Mouse (Mus musculus) kidney, postnatal 0 days (tissue): Measurements from ENCODE around the gene Mroh3. TPM values are rescaled to one million over a fixed set of nuclear protein-coding genes. Genes with fewer than 3 reads are reported as not detected.

Experiments used
- ATAC-seq: fragments of 200-750 bp; cut with Nextera tagmentation; replicated peaks from 2 replicates; pipeline ENCODE4 v1.8.0; 2017; ENCODE audit warnings: low read depth, moderate number of reproducible peaks, moderate TSS enrichment, moderate library complexity; ENCODE audit not compliant: low FRiP score
- DNase-seq: peaks from one replicate; pipeline ENCODE4 v3.0.0-alpha.2; 2016; ENCODE audit warnings: low spot score
- H3K27ac ChIP-seq: fragments of 300-500 bp; sonication (generic); 2 replicates; pipeline ENCODE4 v1.5.1; 2014; ENCODE audit warnings: mild to moderate bottlenecking
- H3K27me3 ChIP-seq: fragments of 300-500 bp; sonication (generic); 2 replicates; pipeline ENCODE4 v1.6.1; 2014; ENCODE audit warnings: low read length, mixed read lengths; ENCODE audit not compliant: insufficient read depth
- H3K36me3 ChIP-seq: fragments of 300-500 bp; sonication (generic); 2 replicates; pipeline ENCODE4 v1.6.1; 2014; ENCODE audit warnings: low read length, mixed read lengths; ENCODE audit not compliant: insufficient read depth
- H3K4me1 ChIP-seq: fragments of 300-500 bp; sonication (generic); replicated peaks from 2 replicates; pipeline ENCODE4 v1.6.1; 2014; ENCODE audit warnings: antibody characterized with exemption, low read length, mixed read lengths; ENCODE audit not compliant: insufficient read depth
- H3K4me2 ChIP-seq: fragments of 300-500 bp; sonication (generic); 2 replicates; pipeline ENCODE4 v1.6.1; 2014; ENCODE audit warnings: mild to moderate bottlenecking, low read length, moderate library complexity, mixed read lengths
- H3K4me3 ChIP-seq: fragments of 300-500 bp; sonication (generic); replicated peaks from 2 replicates; pipeline ENCODE4 v1.5.1; 2014; ENCODE audit warnings: low read depth, low read length
- H3K9ac ChIP-seq: fragments of 300-500 bp; sonication (generic); 2 replicates; pipeline ENCODE4 v1.6.1; 2014; ENCODE audit warnings: low read depth, low read length
- H3K9me3 ChIP-seq: fragments of 300-500 bp; sonication (generic); replicated peaks from 2 replicates; pipeline ENCODE4 v1.6.1; 2016; ENCODE audit warnings: low read length, inconsistent platforms, mixed read lengths
- CTCF ChIP-seq: IDR thresholded peaks from 2 replicates; pipeline ENCODE4 v1.5.1; 2016; ENCODE audit warnings: antibody characterized with exemption, low read depth, mild to moderate bottlenecking, moderate library complexity
- WGBS: fragments of 180-500 bp; shearing (Covaris S2); extraction: QIAGEN DNeasy Blood & Tissue Kit; methylation state at CpG from one replicate; pipeline ENCODE4 v1.1.7; 2014; 5-methylcytosine and 5-hydroxymethylcytosine counted together
- polyA plus RNA-seq: library from polyadenylated mRNA; unstranded; fragments of >200 nt; fragmentation: Nextera tagmentation; extraction: Ambion mirVana; gene quantifications from 2 replicates; pipeline ENCODE4 v1.2.1, GENCODE M21; 2015

Mroh3 gene
- polyA plus RNA-seq, 1 experiment from 2014 or later, result not detected

- 0 out of 2 replicates have a peak, but pooled peaks cover 4% of the 10 kb centered on the region for H3K4me1 ChIP-seq
- H3K27ac ChIP-seq, result no peak overlapping the region
- WGBS, result 36% methylated on average over 6 of the region's 6 CpGs
- DNase-seq, result no peak
- H3K4me3 ChIP-seq, result no peak overlapping the region
- no peak overlapping the region for H3K4me2 ChIP-seq
- H3K9ac ChIP-seq, result no peak overlapping the region
- H3K27me3 ChIP-seq, result peaks cover 33% of the 10 kb centered on the region
- TF ChIP-seq CTCF, result no peak
- H3K36me3 ChIP-seq, result no peaks in the 10 kb centered on the region
- H3K9me3 ChIP-seq, result no peaks in the 10 kb centered on the region
- no peak for ATAC-seq
Observed at GRCm38 (mm10) chr1:136255174-136255573, 42.5 kb upstream of the Mroh3 start.

GRCm38 (mm10) chr1:136254503-136255065, 42.0 kb upstream of the Mroh3 start:
- H3K27ac ChIP-seq, result no peak overlapping the region
- TF ChIP-seq CTCF, result no peak
- DNase-seq (no peak), ATAC-seq (no peak)
- no peak overlapping the region for H3K9ac ChIP-seq
- no peak overlapping the region for H3K4me3 ChIP-seq
- peaks cover 27% of the 10 kb centered on the region for H3K27me3 ChIP-seq
- H3K36me3 ChIP-seq, result no peaks in the 10 kb centered on the region
- H3K9me3 ChIP-seq, result no peaks in the 10 kb centered on the region
- no peak overlapping the region for H3K4me2 ChIP-seq
- WGBS, result 82% methylated on average over 10 of the region's 10 CpGs
- H3K4me1 ChIP-seq, result no peaks in the 10 kb centered on the region

- no peak for TF ChIP-seq CTCF
- Histone ChIP-seq H3K27me3 (peaks cover 16% of the 10 kb centered on the region), H3K27ac (no peak overlapping the region), H3K9me3 (no peaks in the 10 kb centered on the region), H3K4me1 (no peaks in the 10 kb centered on the region), H3K36me3 (no peaks in the 10 kb centered on the region), H3K4me2 (no peak overlapping the region), H3K9ac (no peak overlapping the region), H3K4me3 (no peak overlapping the region)
- 18% methylated on average over 2 of the region's 2 CpGs for WGBS
- DNase-seq (no peak), ATAC-seq (no peak)
Observed at GRCm38 (mm10) chr1:136253472-136253871, 40.8 kb upstream of the Mroh3 start.

- WGBS, result 22% methylated on average over 5 of the region's 5 CpGs
- Histone ChIP-seq H3K4me1 (no peaks in the 10 kb centered on the region), H3K9ac (no peak overlapping the region), H3K9me3 (no peaks in the 10 kb centered on the region), H3K4me2 (no peak overlapping the region), H3K27ac (no peak overlapping the region), H3K27me3 (no peaks in the 10 kb centered on the region), H3K36me3 (no peaks in the 10 kb centered on the region), H3K4me3 (no peak overlapping the region)
- TF ChIP-seq CTCF, result no peak
- ATAC-seq (no peak), DNase-seq (no peak)
Observed at GRCm38 (mm10) chr1:136249662-136250061, 37.0 kb upstream of the Mroh3 start.

- ATAC-seq (no peak), DNase-seq (no peak)
- Histone ChIP-seq H3K4me3 (no peak overlapping the region), H3K27me3 (no peaks in the 10 kb centered on the region), H3K36me3 (no peaks in the 10 kb centered on the region), H3K9me3 (no peaks in the 10 kb centered on the region), H3K27ac (no peak overlapping the region), H3K4me1 (no peaks in the 10 kb centered on the region), H3K9ac (no peak overlapping the region), H3K4me2 (no peak overlapping the region)
- WGBS, result 86% methylated on average over 5 of the region's 5 CpGs
- TF ChIP-seq CTCF, result no peak
Observed at GRCm38 (mm10) chr1:136247393-136247792, 34.8 kb upstream of the Mroh3 start.

- Histone ChIP-seq H3K4me2 (no peak overlapping the region), H3K36me3 (no peaks in the 10 kb centered on the region), H3K4me1 (no peaks in the 10 kb centered on the region), H3K27me3 (no peaks in the 10 kb centered on the region), H3K27ac (no peak overlapping the region), H3K9me3 (no peaks in the 10 kb centered on the region), H3K9ac (no peak overlapping the region), H3K4me3 (no peak overlapping the region)
- no peak for TF ChIP-seq CTCF
- ATAC-seq (no peak), DNase-seq (no peak)
- 80% methylated on average over 5 of the region's 5 CpGs for WGBS
Observed at GRCm38 (mm10) chr1:136244469-136244868, 31.8 kb upstream of the Mroh3 start.

- WGBS, result 90% methylated on average over 7 of the region's 7 CpGs
- no peak for DNase-seq
- ATAC-seq, result no peak
- Histone ChIP-seq H3K27ac (no peak overlapping the region), H3K4me1 (no peaks in the 10 kb centered on the region), H3K27me3 (no peaks in the 10 kb centered on the region), H3K9me3 (no peaks in the 10 kb centered on the region), H3K36me3 (no peaks in the 10 kb centered on the region), H3K9ac (no peak overlapping the region), H3K4me3 (no peak overlapping the region), H3K4me2 (no peak overlapping the region)
- no peak for TF ChIP-seq CTCF
Observed at GRCm38 (mm10) chr1:136241801-136242200, 29.2 kb upstream of the Mroh3 start.
